Mouse (Mus musculus) forebrain, embryonic 15.5 days (tissue): ENCODE measurements around the gene Ttc4. TPM values are rescaled to one million over a fixed set of nuclear protein-coding genes. Genes with fewer than 3 reads are reported as not detected.

Source experiments
- ATAC-seq: fragments of 200-750 bp; cut with Nextera tagmentation; replicated peaks from 2 replicates; pipeline ENCODE4 v1.8.0; 2017; ENCODE audit warnings: mild to moderate bottlenecking, moderate TSS enrichment, moderate library complexity
- H3K27ac ChIP-seq: fragments of 300-500 bp; sonication (generic); replicated peaks from 2 replicates; pipeline ENCODE4 v1.5.1; 2015; ENCODE audit warnings: mild to moderate bottlenecking, inconsistent platforms
- H3K27me3 ChIP-seq: fragments of 300-500 bp; sonication (generic); 2 replicates; pipeline ENCODE4 v1.6.1; 2015; ENCODE audit warnings: inconsistent platforms
- H3K36me3 ChIP-seq: fragments of 300-500 bp; sonication (generic); 2 replicates; pipeline ENCODE4 v1.6.1; 2015; ENCODE audit warnings: mild to moderate bottlenecking, inconsistent platforms
- H3K4me1 ChIP-seq: fragments of 300-500 bp; sonication (generic); 2 replicates; pipeline ENCODE4 v1.6.1; 2015; ENCODE audit warnings: inconsistent platforms
- H3K4me2 ChIP-seq: fragments of 300-500 bp; sonication (generic); replicated peaks from 2 replicates; pipeline ENCODE4 v1.6.1; 2015; ENCODE audit warnings: mild to moderate bottlenecking, inconsistent platforms
- H3K4me3 ChIP-seq: fragments of 300-500 bp; sonication (generic); 2 replicates; pipeline ENCODE4 v1.5.1; 2015; ENCODE audit warnings: mild to moderate bottlenecking, inconsistent platforms
- H3K9ac ChIP-seq: fragments of 300-500 bp; sonication (generic); replicated peaks from 2 replicates; pipeline ENCODE4 v1.6.1; 2015; ENCODE audit warnings: mild to moderate bottlenecking, inconsistent platforms
- H3K9me3 ChIP-seq: fragments of 300-500 bp; sonication (generic); 2 replicates; pipeline ENCODE4 v1.6.1; 2016; ENCODE audit warnings: inconsistent platforms
- WGBS: fragments of 180-500 bp; shearing (Covaris S2); methylation state at CpG from one replicate; pipeline ENCODE4 v1.1.7; 2015; ENCODE audit warnings: mixed read lengths; 5-methylcytosine and 5-hydroxymethylcytosine counted together
- polyA plus RNA-seq: library from polyadenylated mRNA; unstranded; fragments of >200 nt; fragmentation: Nextera tagmentation; extraction: Ambion mirVana; gene quantifications from 2 replicates; pipeline ENCODE4 v1.2.1, GENCODE M21; 2015

The Ttc4 gene
- polyA plus RNA-seq, 1 experiment from 2014 or later = 124 TPM

DNA sequence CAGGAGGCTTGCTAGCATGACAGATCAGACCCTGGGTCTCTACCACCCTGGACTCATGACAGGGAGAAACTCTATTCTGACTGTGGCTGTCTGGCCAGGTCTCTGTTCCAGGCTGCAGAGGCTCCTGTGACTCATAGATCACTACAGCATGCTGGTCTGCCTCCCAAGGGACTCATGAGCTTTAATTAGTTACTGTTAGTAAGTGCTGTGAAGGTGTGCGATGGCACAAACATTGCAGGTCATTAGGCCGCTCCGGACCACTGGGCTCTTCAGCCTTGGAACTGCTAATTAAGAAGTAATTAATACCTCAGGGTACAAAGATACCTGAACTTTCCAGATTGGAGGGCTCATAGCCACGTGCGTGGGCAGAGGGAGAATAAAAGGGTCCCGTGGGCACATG, 31.6 kb downstream of the Ttc4 start:
- peaks cover 15% of the 10 kb centered on the region for H3K4me1 ChIP-seq
- WGBS = 73% methylated on average over 6 of the region's 6 CpGs
- no peaks in the 10 kb centered on the region for H3K9me3 ChIP-seq
- no peak overlapping the region for H3K27ac ChIP-seq
- H3K27me3 ChIP-seq = 0 out of 2 replicates have a peak, but pooled peaks cover 7% of the 10 kb centered on the region
- H3K4me2 ChIP-seq = no peak overlapping the region
- no peak for ATAC-seq
- no peaks in the 10 kb centered on the region for H3K36me3 ChIP-seq
- H3K9ac ChIP-seq = no peak overlapping the region
- no peak overlapping the region for H3K4me3 ChIP-seq

DNA sequence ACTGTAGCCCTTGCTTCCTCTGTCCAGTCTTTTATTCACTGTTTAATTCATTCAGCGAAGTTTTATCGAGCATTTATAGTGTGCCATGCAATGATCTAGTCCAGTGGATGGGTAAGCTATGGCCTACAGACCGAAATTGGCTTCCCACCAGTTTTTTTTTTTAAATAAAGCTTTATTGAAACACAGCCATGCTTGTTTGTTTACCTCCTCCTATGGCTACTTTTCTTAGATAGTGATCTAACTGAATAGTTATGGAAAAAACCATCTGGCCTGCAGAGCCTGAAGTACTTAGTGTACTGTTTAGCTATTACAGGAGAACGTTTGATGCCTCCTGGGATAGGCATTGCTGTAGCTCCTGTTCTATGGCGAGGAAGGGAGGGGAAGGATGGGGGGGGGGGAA, 32.9 kb downstream of the Ttc4 start:
- ATAC-seq = no peak
- Histone ChIP-seq H3K4me2 (no peak overlapping the region), H3K4me3 (no peak overlapping the region), H3K36me3 (no peaks in the 10 kb centered on the region), H3K27ac (no peak overlapping the region), H3K4me1 (peaks cover 7% of the 10 kb centered on the region; the same call in 1 of the 2 replicates), H3K9me3 (no peaks in the 10 kb centered on the region), H3K9ac (no peak overlapping the region), H3K27me3 (0 out of 2 replicates have a peak, but pooled peaks cover 7% of the 10 kb centered on the region)
- WGBS = 79% methylated on average over 5 of the region's 5 CpGs

DNA sequence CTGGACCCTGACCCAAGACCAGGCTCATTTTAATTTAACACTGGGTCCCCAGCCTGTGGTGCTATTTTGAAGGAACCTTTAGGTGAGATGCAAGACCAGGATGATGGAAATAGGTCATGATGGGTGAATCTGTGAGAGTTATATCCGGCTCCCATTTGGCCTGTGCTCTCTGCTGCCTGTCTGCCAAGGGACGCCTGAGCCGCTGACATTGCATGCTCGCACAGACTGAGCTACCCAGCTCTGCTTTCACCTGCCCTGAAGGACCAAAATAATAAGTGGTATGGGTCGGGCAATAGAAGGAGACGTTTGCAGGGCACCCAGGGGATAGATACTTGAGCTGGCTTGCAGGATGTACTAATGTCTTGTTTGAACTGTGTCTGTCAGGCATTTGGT, 34.5 kb downstream of the Ttc4 start:
- WGBS = 83% methylated on average over 6 of the region's 6 CpGs
- H3K27ac ChIP-seq = no peak overlapping the region

DNA sequence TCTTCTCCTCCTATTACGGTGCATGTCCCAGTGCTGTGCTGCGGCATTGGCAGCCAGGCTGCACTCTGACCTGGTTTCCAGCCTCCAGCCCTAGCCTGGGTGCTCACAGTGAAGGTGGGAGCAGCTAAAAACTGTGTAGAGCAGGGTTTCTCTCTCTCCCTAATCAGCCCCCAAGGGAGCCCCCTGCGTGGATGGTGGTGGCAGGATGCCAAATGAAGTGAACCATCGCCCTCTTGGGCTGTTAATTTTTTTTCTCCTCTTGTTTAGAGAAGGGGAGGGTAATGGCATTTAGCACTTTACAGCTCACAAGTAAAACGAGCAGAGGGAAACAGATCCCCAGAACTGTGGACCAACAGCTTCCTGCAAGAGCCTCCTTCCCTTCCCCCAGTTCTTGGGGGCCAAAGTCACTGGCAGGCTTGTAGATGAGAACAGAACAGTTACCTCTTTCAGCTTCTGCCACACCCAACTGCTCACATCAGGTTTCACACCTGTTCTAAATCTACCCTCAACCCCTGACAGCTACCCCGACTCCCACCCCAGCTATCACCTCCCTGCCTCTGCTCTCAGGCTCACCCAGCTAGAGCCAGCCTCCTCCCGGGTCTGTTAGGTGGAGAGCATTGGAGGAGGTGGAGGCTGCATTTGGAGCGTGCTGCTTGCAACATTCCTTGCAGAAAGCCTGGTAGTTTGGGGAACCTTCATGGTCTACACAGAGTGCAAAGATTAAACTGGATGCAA, 35.1 kb downstream of the Ttc4 start:
- H3K4me2 ChIP-seq = no peak overlapping the region
- no peak overlapping the region for H3K27ac ChIP-seq
- no peak overlapping the region for H3K9ac ChIP-seq
- no peak overlapping the region for H3K4me3 ChIP-seq
- 0 out of 2 replicates have a peak, but pooled peaks cover 1% of the 10 kb centered on the region for H3K27me3 ChIP-seq
- peaks cover 7% of the 10 kb centered on the region; the same call in 1 of the 2 replicates for H3K4me1 ChIP-seq
- WGBS = 41% methylated on average over 8 of the region's 8 CpGs
- ATAC-seq = no peak
- H3K36me3 ChIP-seq = no peaks in the 10 kb centered on the region
- no peaks in the 10 kb centered on the region for H3K9me3 ChIP-seq

More for the DNA sequence above, 34.5 kb downstream of the Ttc4 start:
- no peaks in the 10 kb centered on the region for H3K36me3 ChIP-seq
- 0 out of 2 replicates have a peak, but pooled peaks cover 5% of the 10 kb centered on the region for H3K27me3 ChIP-seq
- no peaks in the 10 kb centered on the region for H3K9me3 ChIP-seq
- peaks cover 7% of the 10 kb centered on the region; the same call in 1 of the 2 replicates for H3K4me1 ChIP-seq
- no peak overlapping the region for H3K4me3 ChIP-seq
- ATAC-seq = no peak
- no peak overlapping the region for H3K4me2 ChIP-seq
- H3K9ac ChIP-seq = no peak overlapping the region

DNA sequence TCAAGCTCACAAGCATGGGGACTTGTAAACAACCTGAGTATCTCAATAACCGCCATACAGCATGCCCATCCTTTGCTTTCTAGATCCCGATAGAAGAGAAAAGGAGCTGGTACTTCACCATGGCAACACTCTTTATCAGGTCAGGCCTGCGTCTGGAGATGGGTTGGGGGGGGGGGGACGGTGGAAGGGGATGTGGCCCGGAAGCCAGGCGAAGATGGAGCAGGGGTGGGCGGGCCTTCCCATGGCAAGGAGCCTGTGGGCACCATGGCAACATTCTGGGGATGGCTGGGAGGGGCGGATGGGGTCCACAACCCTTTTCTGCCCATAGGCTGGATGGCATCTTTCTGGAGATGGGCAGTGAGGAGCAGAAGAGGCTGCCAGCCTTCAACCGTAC, 44.7 kb downstream of the Ttc4 start:
- H3K27ac ChIP-seq = 0 out of 2 replicates have a peak overlapping the region, but pooled peaks have one; percentile 31
- H3K4me3 ChIP-seq = no peak overlapping the region
- H3K4me2 ChIP-seq = no peak overlapping the region
- WGBS = 42% methylated on average over 9 of the region's 9 CpGs
- peaks cover 26% of the 10 kb centered on the region for H3K4me1 ChIP-seq
- no peaks in the 10 kb centered on the region for H3K36me3 ChIP-seq
- H3K9ac ChIP-seq = no peak overlapping the region
- no peak for ATAC-seq
- no peaks in the 10 kb centered on the region for H3K9me3 ChIP-seq
- H3K27me3 ChIP-seq = no peaks in the 10 kb centered on the region

DNA sequence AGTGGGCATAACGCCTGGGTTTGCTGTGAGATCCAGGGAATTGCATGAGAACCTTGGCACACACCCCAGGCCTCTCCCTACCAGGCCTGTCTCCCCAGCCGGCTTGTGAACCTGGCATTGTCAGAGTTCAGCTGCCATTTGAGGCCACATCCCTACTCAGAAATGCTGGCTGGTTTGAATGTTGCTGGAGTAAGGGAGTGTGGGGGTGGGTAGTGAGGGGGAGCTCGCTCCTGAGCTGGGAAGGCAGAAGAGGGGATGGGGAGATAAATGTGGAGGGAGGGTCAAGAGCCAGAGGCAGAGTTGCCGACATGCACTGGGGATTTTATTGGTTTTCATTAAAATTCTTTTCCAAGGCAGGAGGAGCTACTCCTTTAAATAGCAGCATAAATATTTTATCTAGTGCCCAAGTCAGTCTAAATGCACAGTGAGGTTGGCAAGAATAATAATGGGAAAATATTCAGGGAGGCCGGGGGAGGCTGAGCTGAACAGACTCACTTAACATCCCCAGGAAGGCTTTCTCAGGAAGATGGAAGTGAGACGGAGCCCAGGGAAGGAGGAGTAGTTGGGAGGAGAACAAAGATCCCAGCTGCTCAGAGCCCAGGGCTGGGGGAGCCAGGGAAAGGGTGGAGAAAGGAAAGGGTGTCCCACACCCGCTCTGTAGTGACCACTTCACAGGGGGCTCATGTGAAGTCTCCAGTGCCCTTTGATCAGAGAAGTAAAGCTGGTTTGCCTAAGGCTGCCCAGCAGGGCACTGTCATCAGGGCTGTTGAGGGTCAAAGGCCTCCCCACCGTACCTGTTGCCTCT, 45.3 kb downstream of the Ttc4 start:
- 33% methylated on average over 8 of the region's 8 CpGs for WGBS
- no peaks in the 10 kb centered on the region for H3K9me3 ChIP-seq
- H3K27me3 ChIP-seq = no peaks in the 10 kb centered on the region
- H3K4me1 ChIP-seq = peaks cover 26% of the 10 kb centered on the region
- no peak overlapping the region for H3K4me2 ChIP-seq
- H3K9ac ChIP-seq = no peak overlapping the region
- no peaks in the 10 kb centered on the region for H3K36me3 ChIP-seq
- no peak for ATAC-seq
- peak overlapping the region; percentile 31; the same call in 1 of the 2 replicates for H3K27ac ChIP-seq
- H3K4me3 ChIP-seq = no peak overlapping the region

DNA sequence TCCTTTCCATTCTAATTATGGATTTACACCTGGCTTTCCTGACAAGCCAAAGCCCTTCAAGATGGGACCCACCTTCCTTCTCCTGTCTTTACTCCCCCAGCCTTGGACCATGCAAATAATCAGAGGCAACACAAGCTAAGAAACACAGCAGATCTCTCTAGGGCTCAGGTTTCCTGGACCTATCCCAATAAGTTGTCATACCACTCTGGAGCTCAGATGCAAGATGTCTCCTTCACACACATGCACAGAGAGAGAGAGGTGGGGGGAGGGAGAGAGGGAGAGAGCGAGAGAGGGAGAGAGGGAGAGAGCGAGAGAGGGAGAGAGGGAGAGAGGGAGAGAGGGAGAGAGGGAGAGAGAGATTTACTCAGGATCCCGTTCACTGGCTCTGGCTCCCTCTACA, 46.4 kb downstream of the Ttc4 start:
- 42% methylated on average over 2 of the region's 3 CpGs for WGBS
- Histone ChIP-seq H3K27ac (no peak overlapping the region), H3K4me1 (peaks cover 31% of the 10 kb centered on the region), H3K4me3 (no peak overlapping the region), H3K9me3 (no peaks in the 10 kb centered on the region), H3K4me2 (no peak overlapping the region), H3K9ac (no peak overlapping the region), H3K36me3 (no peaks in the 10 kb centered on the region), H3K27me3 (no peaks in the 10 kb centered on the region)
- no peak for ATAC-seq

DNA sequence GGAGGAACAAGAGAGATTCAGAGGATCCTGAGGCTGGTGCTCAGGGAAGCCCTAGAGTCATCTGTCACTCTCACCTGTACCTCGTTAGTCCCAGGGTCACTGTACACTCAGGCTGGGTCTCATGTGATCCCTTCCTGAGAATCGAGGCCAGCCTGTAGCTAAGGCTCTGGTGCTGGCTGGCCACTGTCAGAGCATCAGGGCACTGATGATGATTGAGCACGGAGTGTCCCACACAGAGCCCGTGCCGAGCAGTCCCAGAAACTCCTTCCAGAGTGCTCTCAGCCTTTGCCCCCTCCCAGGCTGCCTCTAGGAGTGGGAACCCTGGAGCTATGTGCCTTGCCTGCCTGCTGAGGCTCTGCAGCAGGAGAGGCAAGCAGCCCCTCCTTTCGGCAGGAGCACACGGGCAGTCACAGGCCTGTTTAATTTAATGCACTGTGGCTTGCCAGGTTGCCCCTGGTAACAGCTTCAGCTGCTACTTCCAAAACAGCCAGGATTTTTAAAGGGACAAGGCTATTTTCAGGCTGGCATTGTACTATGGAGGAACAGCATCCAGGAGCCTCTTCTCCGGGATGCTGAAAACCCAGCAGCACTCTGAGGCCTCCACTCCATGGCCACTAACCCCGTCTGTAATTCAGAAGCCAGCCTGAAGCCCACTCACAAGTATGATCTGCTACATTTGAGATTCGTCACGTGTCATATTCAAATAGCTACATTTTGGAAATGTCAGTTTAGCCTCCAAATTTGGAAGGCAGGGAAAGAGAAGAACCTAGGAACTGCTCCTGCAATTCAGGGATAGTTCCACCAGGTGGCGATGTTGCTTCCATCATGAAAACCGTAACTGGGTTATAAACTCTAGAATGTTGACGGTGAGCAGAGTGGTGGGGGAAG, 48.2 kb downstream of the Ttc4 start:
- Histone ChIP-seq H3K4me2 (peak overlapping the region; percentile 22; the same call in 1 of the 2 replicates), H3K27ac (peak overlapping the region; percentile 91), H3K9me3 (no peaks in the 10 kb centered on the region), H3K36me3 (no peaks in the 10 kb centered on the region), H3K4me3 (no peak overlapping the region), H3K9ac (peak overlapping the region; percentile 16), H3K4me1 (peaks cover 31% of the 10 kb centered on the region), H3K27me3 (no peaks in the 10 kb centered on the region)
- ATAC-seq = peak; percentile 89
- WGBS = 21% methylated on average over 14 of the region's 14 CpGs

DNA sequence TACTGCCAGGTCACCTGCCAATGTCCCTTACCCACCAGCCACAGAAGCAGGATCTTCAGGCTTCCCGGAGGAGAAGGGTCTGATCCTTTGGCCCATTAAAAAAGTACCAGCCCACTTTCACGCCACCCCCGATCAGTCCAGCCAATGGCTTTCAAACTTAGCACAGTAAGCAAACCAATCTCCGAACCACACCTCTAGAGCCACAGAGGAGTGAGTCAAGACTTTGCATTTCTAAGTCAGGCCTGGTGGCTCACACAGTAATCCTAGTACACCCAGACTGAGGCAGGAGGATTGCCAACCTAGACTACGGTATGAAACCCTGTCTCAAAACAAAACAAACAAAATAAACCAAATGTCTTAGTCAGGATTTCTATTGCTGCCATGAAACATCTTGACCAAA, 49.4 kb downstream of the Ttc4 start:
- Histone ChIP-seq H3K4me2 (no peak overlapping the region), H3K27me3 (peaks cover under 1% of the 10 kb centered on the region; the same call in 1 of the 2 replicates), H3K4me3 (no peak overlapping the region), H3K36me3 (no peaks in the 10 kb centered on the region), H3K9ac (no peak overlapping the region), H3K27ac (no peak overlapping the region), H3K4me1 (peaks cover 31% of the 10 kb centered on the region), H3K9me3 (no peaks in the 10 kb centered on the region)
- no peak for ATAC-seq
- WGBS = 77% methylated on average over 5 of the region's 5 CpGs

DNA sequence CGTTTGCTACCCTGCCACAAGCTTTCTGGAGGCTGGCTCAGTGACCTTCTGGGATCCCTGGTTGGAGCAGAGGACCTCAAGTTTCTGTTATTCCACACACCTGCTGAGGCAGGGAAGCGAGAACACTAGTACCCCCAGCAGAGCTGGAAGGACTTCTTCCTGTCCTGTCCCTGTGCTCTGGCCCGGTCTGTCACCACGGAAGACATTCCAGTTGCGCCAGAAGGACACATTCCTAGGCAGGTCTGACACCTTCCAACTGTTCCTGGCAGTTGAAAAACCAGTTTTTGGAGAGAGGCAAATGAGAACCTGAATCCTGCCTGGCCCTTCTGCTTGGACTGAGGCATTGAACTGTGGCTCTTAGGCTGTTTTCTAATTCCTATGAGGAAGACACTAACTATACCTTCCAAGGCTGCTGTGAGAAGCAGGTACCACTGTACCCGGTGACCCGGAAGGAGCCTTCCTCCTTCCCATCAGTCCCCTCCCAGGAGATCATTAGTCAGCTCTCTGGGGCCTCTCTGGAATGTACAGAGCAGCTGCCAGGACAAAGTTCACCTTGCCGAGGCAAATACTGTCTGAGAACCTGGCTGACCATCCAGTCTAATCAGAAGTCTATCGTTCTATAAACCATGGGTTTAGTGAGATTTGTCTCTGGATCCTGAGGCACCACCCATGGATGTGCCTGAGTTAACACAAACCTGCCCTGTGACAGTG, 49.9 kb downstream of the Ttc4 start:
- no peaks in the 10 kb centered on the region for H3K36me3 ChIP-seq
- H3K9me3 ChIP-seq = no peaks in the 10 kb centered on the region
- 68% methylated on average over 9 of the region's 9 CpGs for WGBS
- no peak overlapping the region for H3K4me3 ChIP-seq
- peaks cover 25% of the 10 kb centered on the region for H3K4me1 ChIP-seq
- peaks cover 7% of the 10 kb centered on the region; the same call in 1 of the 2 replicates for H3K27me3 ChIP-seq
- ATAC-seq = no peak
- H3K27ac ChIP-seq = no peak overlapping the region
- H3K4me2 ChIP-seq = no peak overlapping the region
- H3K9ac ChIP-seq = no peak overlapping the region

DNA sequence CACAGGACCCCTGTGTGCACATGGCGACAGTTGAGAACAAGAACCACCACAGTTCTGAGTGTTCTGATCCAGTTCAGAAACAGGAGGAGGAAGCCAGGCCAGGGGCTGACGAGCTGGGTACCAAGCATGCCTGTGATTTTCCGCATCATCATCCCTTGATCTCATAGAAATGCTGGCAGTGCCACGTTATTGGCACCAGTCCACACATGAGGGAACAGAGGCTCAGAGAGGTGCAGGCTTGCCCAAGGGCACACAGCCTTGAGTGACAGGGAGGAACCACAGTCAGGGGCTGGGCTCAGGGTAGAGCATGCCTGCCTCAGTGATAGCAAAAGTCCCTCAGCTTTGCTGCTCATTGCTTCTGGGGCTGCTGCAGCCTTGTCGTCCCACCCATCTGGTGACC, 50.9 kb downstream of the Ttc4 start:
- Histone ChIP-seq H3K4me3 (no peak overlapping the region), H3K9ac (no peak overlapping the region), H3K9me3 (no peaks in the 10 kb centered on the region), H3K27ac (no peak overlapping the region), H3K27me3 (peaks cover 17% of the 10 kb centered on the region), H3K4me1 (peaks cover 16% of the 10 kb centered on the region), H3K4me2 (no peak overlapping the region), H3K36me3 (no peaks in the 10 kb centered on the region)
- 74% methylated on average over 5 of the region's 5 CpGs for WGBS
- ATAC-seq = no peak
